Mouse (Mus musculus) CH12F3 (cell line): ENCODE results near the gene 1110008L16Rik.
"Not testable (repeated sequence)": the region's sequence is repeated elsewhere in the genome, so short reads cannot be mapped to it uniquely, and the experiment has no call there.

ENCODE experiments used
- in situ Hi-C: fragments of 300-500 bp; cut with MboI; formaldehyde crosslinking; loops from 2 replicates; pipeline ENCODE4 v1.14.3; 2020; ENCODE audit warnings: low sequenced_read_pairs

1110008L16Rik gene

DNA sequence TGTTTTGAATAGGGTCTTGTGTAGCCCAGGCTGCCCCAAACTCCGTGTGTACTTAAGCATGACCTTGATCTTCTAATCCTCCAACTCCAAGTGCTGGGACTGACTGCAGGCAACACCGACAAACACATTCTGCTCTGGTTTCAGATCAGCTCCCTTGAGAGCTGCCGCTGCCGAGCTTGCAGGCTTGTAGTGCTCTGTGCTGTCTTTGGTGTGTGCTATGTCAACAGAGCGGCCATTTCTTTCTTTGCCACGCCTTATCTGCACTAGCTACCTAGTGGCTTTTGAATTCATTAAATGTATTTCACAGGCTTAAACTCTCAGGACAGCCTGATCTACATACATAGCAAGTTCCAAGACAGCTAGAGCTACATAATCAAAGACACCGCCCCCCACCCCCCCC lies 34.3 kb downstream of the 1110008L16Rik start:
- in situ Hi-C loops = no loop called here

DNA sequence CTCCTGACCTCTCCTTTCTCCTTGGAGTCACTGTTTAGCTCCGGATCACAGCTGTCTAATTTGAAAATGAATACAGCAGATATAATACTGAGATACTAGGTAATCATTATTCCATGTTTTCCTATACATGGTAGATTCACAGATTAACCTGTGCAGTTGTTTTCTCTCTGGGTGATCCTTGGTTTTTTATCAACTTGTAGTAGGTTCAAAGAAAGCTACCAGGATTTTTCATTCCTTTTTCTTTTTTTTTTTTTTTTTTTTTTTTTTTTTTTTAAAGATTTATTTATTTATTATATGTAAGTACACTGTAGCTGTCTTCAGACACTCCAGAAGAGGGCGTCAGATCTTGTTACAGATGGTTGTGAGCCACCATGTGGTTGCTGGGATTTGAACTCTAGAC lies 39.1 kb downstream of the 1110008L16Rik start:
- in situ Hi-C loops = not testable (repeated sequence)

DNA sequence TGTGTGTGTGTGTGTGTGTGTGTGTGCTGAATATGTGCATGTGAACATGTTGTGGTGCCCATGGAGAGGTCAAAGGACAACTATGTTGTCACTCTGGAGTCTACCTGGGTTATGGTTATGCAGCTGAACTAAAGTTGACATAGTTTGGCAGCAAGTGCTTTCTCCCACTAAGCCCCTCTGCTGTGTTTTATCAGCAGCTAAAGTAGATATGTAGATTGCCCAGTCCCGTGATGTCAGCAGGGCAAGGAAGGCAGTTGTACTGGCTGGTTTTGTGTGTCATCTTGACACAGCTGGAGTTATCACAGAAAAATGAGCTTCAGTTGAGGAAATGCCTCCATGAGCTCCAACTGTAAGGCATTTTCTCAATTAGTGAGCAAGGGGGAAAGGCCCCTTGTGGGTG lies 43.7 kb downstream of the 1110008L16Rik start:
- in situ Hi-C loops = not testable (repeated sequence)

DNA sequence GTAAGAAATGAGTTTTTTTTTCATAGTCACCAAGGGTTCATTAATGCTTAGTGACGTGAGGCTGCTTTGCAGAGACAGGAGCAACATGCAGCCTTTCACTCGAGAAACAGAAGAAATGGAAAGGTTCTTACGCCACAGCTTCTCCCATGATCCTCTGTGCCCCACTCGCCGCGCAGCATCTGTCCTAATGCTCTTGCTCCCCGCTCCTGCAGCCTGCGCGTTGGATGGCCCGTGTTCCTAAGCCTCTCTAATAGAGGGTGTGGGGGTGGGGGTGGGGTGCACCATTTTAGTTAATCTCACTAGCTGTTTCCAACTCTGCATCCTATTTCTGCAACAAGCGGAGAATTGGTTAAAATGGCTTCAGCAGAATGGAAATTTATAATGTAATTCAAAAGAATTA lies 44.6 kb downstream of the 1110008L16Rik start:
- in situ Hi-C loops = no loop called here

DNA sequence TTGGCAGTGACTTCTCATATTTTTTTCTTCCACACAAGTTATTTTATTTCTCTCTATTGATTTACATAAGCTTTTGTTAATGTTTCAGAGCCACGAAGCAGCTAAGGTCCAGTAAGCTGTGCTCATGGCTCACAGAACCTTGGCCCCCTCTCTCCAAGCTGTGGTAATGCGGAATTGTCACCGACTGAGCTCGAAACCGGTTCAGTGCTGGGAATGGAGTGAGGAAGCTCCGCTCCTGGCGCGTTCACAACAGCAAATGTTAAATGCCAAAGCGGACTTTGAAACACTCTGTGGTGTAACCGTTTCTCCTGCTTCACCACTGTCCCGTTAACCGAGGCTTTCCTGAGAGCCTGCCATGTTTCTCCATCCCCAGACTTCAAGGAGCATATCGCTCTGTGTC lies 45.2 kb downstream of the 1110008L16Rik start:
- in situ Hi-C loops = no loop called here

DNA sequence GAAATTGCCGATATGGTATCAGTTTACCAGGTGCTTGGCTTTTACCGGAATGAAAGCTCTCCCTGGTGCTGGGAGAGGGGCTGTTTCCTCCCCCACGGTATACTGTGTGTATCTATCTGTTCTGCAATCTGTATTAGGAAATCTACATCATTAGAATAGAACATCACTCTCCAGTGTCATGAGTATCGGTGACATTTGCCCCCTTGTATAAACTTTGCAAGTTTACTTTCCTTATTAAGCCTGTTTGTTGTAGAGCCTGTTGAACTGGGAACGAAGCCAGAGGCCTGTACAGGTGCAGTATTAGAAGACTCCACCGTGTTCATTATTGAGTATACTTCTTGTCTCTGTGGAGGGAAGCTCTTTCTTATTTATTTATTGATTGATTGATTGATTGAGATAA lies 54.0 kb downstream of the 1110008L16Rik start:
- in situ Hi-C loops = no loop called here

DNA sequence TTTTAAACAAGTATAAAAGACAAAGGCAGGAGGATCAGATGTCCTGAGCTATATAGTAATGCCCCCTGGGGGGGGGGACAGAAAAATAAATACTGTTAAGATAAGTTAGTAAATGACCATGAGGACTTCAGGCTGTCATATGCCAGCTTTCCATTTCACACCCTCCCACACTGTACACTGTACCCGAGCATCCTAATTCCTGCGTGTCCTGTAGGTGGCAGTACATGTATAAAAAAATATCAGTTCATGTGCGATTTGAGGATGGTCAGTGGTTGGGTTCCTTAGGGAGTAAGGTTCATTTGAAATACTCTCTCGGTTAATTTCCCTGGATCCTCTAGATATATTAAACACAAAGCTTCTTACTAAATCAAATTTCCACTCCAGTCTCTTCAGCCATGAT lies 55.5 kb downstream of the 1110008L16Rik start:
- in situ Hi-C loops = no loop called here

DNA sequence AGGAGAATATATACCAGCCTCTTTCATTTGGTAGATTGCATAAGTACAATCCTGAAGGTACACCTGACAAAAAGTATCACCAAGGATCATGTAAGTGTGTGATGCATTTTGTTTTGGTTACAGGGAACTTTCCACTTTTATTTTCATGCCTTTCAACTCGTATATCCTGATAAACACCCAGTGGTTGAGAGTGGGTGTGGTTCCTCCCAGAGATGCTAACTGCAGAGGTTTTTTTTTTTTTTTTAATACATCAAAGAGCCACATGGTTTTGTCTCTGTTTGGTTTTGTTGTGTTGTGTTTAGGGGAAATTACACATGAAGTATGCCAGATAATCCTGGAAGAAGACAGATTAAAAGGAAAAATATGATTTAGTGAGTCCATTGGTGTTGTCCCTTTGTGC lies 57.9 kb downstream of the 1110008L16Rik start:
- in situ Hi-C loops = no loop called here

DNA sequence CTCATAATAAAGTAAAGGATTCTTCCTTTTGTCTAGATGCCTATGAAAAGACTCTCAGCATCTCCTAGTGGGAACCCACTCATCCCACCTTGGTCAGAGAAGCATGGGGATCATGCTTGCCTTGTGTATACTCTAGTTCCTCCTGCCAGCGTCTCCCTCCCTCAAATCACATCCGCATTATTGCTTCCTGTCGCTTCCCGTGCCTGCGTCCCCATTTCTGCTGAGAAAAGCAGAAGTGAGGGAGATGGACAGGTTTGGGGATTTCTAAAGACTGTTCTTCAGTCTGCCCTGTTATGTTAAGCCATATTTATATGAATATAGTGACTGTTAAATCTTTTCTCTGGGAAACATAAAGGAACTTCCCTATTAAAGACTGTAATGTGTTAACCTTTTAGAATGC lies 61.6 kb downstream of the 1110008L16Rik start:
- in situ Hi-C loops = no loop called here

DNA sequence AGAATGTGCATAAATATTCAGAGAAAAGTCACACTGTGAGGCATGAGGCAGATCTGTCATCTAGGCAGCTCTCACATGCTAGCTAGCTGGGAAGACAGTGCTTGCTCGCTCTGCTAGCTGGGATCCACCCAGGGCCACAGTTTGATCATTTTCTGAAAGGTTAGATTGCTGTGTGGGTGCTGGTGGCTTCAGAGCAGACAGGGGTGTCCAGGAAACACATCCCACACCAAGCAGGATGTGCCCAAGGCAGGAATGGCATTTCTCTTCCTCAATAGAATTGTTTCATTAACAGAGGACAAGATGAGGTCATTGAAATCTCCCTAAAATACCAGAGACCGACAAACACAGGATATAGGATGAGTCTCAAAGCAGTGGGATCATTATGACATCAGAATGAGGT lies 65.7 kb downstream of the 1110008L16Rik start:
- in situ Hi-C loops = no loop called here

DNA sequence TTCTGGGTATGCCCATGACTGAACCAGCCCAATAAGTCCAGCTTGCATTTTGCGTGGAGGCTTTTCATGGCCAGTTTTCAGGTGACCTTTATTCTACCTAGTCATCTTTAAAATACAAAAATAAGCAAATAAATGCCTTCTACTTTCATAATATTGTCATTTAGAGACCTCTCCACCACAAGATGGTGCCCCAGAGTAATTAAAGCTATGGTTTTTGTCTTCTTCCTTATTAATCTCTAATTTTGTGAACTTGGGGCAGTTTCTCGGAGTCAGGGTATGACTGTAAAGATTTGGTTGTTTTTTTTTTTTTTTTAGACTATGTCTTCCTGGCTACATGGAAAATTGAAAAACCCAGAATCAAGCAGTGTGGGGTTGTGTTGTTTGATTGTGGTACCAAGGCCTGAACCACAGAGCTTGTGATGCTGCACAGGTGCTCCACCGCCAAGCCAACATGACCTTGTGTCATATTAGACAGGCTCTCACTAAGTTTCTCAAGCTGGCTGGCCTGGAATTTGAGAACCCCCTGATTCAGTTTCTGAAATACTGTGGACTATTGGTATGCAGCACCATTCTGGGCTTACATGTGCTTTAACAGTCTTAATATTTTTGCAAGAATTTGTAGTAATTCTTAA lies 73.2 kb downstream of the 1110008L16Rik start:
- in situ Hi-C loops = no loop called here

DNA sequence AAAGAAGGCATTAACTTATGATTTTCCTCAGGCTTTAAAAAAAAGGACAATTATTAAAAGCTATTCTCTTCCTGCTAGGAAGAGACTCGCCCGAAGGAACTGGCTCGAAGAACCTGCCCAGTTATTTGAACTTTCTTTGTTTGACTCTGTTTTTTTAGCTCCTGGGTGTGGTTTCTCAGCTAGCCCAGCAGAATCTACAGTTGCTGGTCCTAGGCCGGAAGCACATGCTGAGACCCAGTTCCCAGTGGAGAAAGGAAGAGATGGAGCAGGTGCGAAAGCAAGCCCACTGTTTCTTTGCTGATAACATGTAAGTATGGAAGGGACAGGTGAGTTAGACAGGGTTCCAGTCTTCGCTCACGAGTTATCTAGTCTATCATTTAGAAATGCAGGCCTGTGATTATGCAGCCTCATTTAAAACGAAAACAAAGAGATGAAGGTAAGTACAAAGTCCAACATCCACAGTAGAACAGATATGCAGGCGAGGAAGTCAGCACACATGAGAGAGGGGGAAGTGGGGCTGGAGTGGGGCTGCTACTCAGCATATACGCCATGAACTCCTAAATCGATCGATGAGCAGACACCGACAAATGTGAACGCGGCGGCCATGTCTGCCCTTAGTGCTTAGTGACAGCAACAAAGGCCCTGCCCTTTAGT lies 77.7 kb downstream of the 1110008L16Rik start:
- in situ Hi-C loops = no loop called here

DNA sequence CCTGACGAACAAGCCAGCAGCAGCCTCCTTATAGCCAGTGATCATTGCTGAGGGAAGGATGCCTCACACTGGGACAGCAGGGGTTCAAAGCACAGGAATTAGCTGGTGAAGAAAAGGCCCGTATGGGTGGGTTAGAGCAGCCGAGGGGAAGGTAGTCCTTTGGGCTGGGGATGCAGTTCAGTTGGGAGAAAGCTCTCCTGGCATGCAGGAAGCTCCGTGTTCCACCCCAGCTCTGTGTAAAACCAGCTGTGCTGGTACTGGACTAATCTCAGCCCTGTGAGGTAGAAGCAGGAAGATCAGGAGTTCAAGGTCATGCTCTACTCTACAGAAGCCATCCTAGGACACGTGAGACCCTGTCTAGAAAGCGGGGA lies 78.2 kb downstream of the 1110008L16Rik start:
- in situ Hi-C loops = no loop called here

DNA sequence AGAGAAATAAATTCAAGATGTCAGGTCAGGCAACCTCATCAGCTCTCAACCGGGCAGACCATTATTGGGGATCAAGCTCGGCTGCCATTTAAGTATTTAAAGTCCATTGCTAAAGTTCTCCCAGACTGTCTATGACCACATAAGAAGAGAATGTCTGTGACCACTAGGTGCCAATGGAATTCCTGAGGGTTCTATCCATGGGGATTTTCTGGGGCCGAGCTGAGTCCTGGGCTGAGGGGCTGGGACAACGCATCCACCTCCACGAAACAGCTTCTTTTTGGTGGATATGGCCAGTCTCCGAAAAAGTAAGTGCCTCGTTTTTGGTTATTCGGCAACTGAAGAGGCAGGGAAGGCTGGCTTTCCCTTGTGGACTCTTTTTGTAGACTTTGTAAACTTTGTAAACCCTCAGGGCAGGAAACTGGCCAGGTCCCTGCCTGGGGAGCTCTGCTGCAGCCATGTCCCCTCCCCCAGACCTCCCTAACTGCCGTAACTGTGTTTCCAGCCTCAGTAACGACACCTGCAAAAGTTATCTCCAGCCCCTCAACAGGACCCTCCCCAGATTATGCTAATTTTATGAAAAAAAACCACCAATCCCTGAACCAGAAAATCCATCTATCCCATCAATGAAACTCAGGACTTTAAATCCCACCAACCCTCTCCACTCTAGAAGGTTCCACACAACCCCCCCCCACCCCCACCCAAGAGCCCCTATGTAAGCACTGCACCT lies 84.8 kb downstream of the 1110008L16Rik start, which contains the start of gene Psma6:
TSS of gene Psma6 (plus strand) at position 200 of the 727 bp plus-strand sequence.
- in situ Hi-C loops = no loop called here

DNA sequence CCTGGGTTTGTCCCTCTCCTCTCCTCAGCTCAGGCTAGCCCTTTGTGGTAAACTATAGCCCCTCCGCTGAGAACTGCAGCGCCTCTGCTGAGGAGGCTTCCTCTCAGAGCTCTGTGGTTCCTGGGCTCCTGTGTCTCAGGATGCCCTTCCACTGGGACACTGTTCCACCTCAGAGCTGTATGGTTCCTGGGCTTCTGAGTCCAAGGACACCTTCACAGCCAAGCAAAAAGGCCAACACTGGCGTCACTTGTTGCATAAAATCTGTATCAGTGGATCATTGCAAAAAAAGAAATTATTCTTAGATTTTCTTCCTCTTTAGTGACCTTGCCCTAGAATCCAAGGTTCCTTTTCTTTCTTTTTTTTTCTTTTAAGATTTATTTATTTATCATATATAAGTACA lies 85.4 kb downstream of the 1110008L16Rik start:
- in situ Hi-C loops = no loop called here

DNA sequence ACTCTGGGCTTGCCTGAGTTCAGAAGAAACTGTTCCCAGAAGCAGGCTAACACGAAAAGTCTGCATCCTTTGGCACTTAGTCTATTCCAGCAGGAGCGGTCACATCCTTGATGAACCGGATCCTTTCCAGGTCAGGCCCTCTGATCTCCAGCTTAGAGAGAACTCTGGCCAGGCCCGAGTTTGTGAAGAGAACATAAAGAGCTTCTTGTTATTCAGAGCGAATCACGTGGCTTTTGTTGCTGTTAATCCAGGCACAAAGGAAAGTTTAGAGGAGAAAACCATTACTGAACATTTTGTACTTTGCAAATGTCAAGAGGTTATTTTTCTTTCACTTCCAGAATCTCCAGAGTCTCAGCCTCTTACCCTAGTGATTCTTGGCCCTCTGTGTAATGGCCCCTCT lies 86.6 kb downstream of the 1110008L16Rik start:
- in situ Hi-C loops = no loop called here

DNA sequence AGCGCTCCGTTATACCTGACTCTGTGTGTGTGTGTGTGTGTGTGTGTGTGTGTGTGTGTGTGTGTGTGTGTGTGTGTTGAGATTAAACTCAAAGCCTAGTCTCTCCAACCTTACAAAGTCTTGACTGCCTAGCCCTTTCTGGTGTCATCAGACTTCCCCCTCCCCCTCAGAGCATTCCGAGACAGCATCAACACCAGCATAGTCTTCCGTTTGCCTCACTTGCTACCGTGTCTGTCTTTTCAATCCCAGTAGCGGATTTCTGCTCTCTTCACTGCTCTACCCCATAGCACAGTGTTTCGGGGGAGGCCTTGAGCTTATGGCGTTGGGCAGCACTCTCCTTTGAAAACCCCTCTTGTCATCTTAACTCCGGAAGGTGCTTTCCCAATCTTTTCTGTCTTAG lies 87.1 kb downstream of the 1110008L16Rik start:
- in situ Hi-C loops = no loop called here

DNA sequence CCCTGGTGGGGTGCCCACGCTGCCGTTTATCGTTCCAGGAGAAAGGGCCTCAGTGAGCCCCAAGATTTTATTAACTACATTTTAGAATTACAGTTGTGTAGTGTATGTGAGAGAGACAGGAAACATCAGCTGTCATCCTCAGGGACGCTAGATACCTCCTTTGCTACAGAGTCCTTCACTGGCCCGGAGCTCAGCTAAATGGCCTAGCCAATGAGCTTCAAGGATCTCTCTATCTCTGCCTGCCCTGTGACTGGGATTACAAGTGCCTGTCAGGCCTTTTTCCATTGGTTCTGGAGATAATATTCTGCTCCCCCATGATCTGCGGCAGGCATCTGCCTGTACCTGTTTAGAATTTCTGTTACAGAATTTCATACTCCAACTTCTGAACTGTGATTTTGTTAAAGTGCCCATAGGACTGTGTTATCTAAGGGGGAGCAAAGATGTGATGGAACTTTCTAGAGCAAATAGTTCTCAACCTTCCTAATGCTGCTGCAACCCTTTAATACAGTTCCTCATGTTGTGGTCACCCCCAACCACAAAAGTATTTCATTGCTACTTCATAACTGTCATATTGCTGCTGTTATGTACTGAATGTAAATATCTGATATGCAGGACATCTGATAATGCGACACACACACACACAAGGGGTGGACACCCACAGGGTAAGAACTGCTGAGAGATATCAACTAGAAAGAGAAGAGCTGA lies 87.9 kb downstream of the 1110008L16Rik start:
- in situ Hi-C loops = no loop called here

DNA sequence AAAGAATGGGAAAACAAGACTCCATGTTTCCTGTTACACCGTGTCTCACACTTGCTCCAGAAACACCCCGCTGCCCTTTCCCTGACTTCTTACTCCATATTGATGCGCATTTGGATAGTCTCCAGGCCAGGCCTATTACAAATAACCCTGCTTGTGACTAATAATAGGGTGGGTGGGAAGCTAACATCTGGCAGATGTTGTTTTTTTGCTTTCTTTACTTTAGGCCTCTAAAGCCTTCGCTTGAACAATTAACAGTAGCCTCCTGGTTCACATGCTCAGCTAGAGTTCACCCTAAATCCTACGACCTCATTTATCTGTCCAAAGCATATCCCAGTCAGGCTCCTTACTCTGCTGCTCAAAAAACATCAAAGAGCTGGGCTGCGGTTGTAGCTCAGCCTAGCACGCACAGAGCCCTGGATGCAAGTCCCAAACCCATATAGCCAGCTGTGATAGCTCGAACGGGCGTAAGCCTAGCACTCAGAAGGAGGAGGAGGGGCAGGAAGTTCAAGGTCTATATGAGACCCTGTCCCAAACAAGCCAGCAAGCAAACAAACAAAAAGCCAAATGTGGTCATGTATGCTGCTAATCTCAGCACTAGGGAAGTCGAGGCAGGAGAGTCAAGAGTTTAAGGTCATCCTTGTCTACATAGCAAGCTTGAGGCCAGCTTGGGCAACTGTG lies 88.5 kb downstream of the 1110008L16Rik start:
- in situ Hi-C loops = no loop called here

DNA sequence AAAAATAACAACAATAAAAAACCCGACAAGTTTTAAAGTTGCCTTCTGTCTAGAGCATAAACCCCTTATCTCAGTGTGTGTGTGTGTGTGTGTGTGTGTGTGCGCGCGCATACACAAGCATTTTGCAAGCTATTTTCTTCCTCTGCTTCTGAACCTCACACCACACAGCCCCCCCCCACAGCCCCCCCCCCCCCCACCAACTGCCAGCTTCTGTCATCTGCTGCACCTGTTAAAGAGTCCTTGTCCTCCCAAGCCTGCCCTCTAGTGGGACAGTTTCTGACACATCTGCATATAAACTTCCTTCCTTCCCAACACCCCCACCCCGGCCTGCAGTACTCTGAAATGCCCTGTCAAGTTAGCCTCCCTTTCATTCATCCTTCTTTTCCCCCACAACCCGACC lies 89.1 kb downstream of the 1110008L16Rik start:
- in situ Hi-C loops = no loop called here
